Mouse (Mus musculus) embryo, embryonic 9.5 days (tissue): ENCODE results near the gene Efna2.

ENCODE experiments used
- DNase-seq: peaks from one replicate; pipeline ENCODE4 v3.0.0-alpha.2; 2017; ENCODE audit errors: extremely low spot score

Efna2 gene

DNA sequence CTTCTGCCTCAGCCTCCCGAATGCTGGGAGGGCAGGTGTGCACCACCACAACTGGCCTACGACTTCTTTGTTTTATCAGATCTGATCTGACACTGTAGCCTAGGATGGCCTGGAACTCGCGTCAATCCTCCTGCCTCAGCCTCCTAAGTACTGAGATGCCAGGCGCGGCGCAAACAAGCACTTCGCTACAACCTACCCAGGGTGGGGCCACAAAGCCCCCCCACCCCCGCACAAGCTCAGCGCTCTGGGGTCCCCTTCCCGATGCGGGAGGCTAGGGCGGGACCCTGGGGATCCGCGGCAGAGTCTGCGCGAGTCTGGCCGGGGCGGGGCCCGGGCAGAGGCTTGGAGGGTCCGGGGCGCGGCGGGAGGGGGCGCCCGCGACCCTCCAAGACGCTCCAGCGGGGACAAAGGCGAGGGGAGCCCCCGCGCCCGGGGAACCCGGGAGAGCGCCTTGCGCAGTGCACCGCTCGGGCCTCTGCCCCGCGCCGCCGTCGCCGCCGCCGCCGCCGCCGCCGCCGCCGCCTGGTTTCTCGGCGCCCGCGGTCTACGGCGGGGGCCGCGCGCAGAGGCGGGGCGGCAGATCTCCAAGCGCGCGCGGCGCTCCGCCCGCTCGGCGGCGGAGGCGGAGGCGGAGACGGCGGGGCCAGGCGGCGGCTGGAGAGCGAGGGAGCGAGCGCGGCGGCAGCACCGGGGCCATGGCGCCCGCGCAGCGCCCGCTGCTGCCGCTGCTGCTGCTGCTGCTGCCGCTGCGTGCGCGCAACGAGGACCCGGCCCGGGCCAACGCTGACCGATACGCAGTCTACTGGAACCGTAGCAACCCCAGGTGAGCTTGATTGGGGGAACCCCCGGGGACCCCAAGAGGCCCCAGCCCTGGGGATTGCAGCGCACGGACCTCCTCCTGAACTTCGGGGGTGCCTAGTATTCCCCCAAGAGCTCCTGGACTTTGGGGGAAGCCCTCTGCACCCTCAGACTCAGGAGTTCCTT is at the start of gene Efna2:
TSS of gene Efna2 (plus strand) at position 415 of the 984 bp plus-strand sequence.
- peak; percentile 75 for DNase-seq

DNA sequence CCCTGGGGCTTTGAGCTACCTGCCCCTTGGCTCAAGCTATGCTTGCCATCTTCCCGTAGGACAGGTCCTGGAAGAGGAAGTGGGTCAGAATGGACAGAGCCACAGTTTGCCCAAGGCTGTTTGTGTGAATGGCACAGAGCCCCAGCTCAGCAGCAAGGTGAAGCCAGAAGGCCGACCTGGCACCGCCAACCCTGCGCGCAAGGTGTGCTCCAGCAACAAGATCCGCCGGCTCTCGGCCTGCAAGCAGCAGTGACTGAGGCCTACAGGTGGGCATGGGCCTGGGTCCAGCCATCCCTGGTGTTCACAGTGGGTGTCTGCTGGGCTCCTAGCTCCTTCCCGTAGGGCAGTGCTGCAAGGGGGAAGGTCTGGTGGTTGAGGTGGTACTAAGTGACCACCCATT is 49.4 kb upstream of the Efna2 start:
- DNase-seq: no peak

DNA sequence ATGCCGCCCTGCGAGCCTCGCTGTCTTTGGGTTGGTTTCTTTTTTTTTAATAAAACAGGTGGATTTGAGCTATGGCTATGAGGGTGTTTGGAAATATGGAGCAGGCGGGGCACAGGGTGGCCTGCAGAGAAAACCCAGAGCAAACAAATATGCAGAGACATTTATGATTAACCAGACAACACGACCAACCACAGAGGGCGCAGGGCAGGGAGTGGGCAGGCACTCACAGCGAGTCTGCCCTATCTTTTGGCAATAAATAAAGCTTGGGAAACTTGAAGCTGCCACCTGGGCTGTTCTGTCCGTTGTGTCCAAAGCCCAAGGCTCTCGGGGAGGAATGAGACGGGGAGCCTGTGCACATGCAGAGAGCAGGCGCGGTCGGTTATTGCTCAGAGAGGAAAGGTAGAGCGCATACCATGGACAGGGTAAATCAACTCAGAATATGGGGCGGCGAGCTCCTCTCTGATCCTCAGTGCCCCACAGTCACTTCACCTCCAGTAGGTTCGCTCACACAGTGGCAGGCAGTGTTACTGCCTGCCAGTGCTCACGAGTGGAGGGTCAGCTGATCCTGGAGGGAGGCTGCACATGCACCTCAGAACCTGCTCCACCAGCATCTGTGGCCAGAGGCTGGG is 48.8 kb upstream of the Efna2 start:
- DNase-seq: no peak

DNA sequence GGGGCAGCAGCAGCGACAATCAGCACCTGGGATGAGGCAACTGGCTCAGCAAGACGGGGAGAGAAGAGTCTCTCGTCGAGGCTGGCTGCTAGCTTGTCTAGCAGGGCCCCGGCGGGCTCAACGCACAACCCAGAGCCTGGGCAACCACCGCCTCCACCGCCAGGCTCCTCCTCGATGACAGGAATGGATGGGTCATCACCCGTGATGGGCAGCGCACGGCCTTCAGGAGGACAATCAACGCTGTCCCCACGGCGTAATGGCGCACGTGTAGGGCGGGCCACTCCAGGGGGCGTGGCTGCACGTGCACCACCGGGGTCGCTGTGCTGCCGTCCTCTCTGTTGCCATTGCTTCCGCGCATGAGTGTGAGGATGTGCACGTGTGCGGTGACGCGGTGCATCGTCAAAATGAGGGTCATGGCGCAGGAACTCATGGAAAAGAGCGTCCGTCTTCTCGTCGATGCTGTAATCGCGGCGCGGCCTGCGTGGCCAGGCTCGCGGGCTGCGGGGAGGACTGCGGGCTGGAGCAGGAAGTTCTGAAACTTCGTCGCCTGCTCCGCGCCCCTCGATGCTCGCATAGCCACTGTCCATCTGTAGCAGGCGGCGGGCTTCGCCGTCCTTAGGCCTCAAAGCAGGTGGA is 47.8 kb upstream of the Efna2 start:
- DNase-seq: peak; percentile 73

DNA sequence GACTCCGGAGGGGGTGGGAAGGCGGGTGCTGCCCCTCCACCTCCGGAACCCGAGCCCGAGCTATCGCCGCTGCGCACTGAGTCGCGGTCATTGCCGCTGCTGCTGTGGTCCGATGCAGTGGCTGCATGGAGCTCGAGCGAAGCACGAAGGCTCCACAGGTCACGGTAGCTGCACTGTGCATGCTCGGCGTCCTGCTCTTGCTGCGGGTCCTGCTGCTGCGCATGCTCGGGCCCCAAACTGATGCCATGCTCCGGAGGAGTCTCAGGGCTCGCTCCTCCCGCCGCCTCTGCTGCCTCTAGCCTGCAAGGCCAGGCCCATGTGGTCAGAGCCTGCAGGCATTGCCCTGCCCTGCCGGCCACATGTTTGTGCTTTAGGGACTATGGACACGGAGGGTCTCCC is 47.3 kb upstream of the Efna2 start:
- peak; percentile 48 for DNase-seq

DNA sequence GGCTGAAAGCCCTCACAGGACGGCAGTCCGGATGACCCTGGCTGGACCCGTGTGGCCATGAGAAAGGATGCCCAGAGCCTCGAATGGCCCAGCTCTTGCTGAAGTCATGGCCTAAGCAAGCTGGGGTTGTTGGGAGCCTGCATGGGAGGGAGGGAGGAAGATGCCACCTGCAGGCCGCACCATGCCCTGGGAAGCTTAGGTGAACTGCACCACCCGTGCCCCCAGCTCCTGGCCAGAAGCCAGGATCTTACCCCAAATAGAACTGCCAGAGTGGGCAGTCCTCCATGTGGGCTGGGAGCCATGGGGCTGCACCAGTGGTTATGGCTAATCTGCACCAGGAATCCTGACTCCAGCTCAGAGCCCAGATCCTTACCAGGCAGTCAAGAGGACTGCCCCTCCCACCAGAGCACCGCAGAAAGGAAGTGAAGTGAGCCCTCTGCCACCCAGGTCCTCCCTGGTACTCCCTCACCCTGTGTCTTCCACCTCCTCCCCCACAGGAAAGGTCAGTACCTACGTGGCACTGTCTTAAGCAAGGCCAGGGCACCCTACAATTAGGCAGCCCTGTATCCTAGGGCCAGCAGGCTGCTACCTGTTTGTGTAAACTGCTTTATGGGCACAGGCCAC is 45.9 kb upstream of the Efna2 start:
- DNase-seq: no peak

DNA sequence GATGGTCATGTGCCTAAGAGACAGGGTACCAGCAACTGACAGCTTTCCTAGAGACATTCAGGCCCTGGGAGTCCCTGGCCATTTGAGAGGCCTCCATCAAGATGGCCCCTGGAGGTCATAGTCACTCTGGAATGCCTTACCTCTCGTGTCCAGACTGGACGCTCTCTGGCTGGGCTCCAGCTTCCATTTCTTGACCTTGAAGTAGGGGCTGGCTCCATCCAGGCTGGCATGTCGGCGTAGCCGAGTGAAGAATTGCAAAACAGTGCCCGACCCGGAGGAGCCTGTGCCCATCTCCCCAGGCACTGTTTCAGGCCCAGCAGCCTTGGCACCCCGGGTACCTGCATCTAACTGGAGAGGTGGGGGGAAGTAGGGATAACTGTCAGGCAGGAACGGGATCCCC is 44.9 kb upstream of the Efna2 start:
- no peak for DNase-seq

DNA sequence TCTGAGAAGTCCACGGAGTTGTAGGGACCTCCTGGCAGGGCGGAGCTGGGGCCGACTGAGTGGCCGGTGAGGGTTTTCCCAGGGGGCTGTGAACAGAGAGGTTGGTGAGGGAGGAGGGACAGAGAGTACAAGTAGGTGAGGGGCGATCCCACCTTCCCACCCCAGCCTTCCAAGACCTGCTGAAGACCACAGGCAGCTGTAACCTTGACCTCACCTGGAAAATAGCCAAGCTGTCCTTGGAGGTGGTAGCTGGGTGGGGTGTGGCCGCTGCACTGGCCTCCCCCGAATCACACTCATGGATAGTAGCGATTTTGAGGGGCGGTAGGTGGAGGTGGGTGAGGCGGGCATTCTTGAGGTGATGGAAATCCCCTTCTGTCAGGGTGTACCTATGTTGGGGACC is 44.1 kb upstream of the Efna2 start:
- no peak for DNase-seq

DNA sequence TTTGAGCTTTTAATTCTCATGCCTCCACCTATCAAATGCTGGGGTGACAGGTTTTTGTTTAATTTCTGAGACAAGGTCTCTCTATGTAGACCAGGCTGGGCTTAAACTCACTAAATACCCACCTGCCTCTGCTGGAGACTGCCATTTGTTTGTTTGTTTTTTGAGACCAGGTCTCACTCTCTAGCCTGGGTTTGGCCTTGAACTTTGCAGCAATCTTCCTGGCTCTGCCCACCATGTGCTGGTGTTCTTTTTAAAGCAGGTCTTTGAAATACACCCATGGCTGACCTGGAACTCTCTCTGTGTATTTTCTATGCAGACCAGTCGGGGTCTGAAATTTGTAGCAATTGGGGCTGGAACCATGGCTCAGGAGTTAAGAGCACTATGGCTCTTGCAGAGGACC is 43.6 kb upstream of the Efna2 start:
- DNase-seq: no peak

DNA sequence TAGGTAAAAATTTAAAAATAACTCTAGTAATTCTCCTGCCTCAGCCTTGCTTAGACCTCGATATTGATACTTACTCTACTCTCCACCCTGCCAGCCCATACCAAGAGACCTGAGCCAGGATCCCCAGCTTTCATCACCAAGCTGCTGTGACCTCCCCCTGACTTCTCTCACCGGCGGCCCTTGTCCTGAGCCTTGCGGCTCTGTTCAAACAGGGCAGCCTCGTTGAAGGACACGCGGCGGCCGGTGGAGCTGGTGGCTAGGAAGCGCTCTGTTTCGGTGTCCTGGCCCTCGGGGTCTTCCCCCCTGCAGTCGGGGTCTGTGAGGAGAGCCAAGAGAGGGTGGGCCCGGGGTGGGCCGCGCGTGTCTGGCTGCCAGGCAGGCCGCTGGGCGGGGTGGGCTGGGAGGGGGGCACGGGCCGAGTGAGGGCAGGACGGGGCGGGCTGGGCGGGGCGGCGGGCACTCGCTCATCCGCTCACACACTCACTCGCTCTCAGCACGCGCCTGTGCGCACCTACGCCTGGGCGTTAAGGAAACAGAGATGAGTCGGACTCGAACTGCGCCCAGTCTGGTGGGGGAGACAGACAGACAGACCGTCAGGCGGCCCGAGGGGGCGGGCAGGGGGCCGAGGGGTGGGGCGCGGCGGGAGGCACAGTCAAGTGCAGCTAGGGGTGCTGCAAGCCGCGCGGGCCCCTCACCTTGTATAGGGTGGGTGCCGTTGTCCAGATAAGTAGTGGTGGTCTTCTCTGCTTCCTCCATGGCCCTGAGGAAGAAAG is 42.9 kb upstream of the Efna2 start:
- DNase-seq: no peak

DNA sequence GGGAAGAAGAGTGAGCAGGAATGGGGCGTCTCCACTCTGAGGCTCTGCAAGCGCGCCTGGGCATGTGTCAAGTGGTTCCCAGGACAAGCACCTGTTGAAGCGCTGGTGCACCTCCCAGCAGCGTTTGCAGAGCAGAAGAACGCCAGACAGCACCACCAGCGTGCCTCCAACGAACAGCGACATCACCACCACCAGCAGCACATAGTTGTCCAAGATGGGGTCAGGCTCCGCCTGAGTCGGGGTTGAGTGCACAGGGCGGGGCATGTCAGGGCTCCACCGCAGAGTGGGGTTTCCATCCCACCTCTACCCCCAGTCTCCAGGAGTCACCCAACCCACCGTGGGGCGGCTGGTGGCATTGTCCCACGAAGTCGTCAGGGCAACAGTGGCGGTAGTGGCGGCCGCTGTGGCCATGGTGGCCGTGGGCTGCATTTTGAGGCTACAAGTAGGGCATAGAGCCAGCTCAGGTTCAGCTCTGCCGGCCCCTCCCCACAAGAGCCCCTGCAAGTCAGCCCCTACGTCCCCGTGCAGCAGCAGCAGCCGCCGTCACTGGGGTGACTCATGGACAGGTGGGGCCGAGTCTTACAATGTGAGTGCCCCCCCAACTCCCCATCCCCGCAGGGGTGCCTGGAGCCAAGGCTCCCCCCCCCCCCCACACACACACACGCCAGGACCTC is 42.2 kb upstream of the Efna2 start:
- peak; percentile 43 for DNase-seq

DNA sequence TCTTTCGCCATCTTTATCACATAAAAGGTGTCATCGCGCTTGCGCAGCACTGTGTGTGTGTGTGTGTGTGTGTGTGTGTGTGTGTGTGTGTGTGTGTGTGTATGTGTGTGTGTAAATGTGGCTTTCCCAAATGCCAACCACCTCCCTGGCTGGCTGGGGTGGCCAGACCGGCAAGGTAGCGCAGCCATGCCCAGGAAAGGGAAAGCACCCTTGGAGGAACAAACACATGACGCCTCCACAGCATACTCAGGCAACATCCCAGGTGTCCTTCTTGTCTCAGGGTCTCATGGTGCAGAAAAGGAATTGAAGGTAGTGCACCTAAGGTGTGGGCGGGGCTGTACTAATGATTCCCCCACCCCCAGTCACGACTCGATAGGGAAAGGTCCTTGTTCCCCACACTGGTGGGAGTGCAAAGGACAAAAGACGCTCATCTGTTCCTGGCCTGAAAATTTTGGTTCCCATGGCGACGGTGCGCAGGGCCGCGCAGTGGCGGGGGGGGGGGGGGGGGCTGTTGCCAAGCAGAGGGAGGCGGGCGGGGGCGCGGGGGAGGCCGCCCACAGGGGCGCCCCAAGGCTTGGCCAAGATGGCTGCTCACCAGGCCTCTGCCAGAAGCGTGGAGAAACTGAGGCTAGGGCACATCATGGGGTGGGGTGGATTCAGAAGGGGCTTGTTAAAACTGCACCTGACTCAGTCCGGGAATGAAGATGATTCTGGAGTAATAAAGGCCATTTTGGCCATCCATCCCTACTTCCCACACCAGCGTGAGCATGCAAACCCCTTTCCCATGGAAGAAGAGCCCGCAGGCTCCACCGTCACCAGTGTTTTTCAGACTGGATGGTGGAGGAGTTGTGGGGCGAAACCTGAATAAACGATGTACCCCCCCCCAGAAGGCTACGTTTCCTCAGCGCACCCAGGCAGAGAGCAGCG is 41.4 kb upstream of the Efna2 start:
- DNase-seq: no peak

DNA sequence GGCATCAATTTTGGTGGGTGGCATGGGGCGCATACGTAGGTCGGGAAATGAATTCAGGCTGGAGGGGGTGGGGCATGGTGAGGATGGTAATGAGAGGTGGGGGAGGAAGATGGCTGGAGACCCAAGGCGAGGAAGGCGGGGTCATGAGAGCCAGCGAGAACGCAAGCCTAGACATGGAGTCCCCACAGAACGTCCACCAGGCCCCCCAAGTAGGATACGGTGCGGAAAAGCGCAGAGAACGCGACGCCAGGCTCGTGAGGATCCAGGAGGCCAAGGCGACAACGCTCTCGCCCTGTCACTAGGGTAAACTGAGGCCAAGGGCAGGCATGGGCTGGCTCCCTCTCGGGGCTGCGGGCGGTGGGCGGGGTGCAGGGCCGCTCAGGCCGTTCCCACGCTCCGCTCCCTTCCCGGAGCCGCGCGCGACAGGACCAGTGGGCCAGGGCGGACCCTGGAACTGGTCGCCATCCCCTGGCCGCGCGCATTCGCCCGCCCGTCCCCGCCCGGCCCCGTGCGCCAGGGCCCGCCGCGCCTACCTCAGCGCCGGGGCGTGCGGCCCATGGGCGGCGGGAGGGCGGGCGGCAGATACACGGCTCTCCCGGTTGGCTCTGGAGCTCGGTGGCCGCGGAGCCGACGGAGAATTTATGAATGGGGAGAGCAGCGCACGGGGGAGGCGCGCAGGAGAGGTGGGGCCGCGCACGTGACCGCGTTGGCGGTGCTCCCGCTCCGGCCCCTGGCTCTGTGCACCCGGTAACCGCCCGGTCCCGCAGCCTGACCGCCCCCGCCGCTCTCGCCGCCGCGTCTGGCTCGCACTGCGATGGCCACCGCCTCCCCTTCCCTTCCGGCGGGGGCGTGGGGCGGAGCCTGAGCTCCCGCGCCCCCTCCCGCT is 40.5 kb upstream of the Efna2 start, which contains the start of gene Atp5d:
TSS of gene Atp5d (plus strand) at position 80 of the 886 bp plus-strand sequence.
- DNase-seq: peak; percentile 59

DNA sequence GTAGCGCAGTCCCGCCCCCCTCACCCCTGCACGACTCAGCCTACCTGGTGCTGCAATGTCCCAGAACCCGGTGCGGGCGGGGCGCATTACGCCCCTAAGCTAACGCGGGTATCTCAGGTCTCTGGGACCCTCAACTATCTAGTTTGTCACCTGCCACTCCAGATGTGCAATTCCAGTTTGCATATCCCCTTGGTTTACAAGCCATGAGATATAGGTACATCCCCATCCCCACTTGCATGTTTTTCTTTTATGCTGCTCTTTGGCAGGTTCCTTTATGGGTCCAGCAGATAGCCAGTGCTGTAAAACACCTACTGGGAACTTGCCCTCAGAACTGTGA is 39.9 kb upstream of the Efna2 start:
- DNase-seq: no peak

DNA sequence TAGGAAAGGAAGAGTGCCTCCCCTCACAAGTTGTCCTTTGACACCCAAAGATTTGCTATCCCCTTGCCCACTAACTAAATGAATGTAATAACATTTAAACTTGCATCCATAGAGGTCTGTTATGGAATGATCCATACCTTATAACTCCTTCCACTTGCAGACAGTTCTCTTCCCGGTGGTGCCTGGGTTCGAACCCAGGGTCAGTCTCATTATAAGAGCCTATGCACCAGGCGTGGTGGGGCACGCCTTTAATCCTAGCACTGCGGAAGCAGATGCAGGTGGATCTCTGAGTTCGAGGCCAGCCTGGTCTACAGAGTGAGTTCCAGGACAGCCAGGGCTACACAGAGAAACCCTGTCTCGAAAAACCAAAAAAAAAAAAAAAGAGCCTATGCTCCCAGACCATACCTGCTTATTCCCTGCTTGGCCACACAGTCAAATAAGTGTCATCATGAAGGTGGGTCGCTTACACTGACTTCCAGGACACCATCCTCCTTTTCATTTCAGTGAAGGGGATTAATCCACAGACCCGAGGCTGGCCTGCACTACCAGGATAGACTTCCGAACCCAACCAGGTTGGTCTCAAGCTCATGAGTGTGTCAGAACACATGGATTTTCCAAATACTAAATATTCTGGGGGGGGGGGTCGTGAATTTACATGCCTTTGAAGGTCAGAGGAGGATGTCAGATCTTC is 39.2 kb upstream of the Efna2 start:
- DNase-seq: no peak

DNA sequence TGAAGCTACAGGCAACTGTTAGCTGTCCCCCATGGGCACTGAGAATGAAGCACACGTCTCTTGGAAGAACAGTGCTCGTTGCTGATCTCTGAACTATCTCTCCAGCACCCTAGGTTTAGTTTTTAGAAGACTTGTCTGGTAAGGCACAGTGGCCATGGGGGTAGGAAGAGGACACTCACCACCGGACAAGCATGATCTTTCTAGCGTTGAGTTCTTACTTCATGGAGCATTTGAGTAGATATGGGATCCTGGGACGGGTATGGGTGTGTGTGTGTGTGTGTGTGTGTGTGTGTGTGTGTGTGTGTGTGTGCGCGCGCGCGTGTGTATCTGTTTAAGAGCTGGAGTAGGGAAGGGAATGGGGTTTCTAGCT is 38.6 kb upstream of the Efna2 start, which contains the start of gene Cbarp:
TSS of gene Cbarp (minus strand) at position 170 of the 370 bp plus-strand sequence.
- DNase-seq: no peak

DNA sequence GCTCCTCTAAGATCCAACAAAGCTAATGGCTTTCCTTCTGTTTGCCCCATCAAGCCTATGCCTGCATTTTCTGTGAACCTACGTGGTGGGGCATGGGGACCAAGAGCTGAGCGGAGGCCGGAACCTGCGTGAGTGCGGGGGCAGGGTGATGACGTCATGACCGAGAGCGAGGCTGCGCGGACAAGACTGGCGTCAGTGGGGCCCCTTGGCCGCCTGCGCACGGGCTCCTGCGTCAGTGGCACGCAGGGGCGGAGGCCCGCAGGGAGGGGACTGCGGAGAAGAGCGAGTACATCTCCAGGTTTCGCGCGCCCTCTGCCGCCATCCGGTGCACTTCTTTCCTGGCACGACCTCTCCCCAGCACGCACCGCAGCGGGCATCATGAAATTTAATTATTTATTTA is 38.0 kb upstream of the Efna2 start:
- peak; percentile 94 for DNase-seq
